Mouse (Mus musculus) embryonic facial prominence, embryonic 10.5 days (tissue): Measurements from ENCODE around the gene Sema4a. TPM values are rescaled to one million over a fixed set of nuclear protein-coding genes. Genes with fewer than 3 reads are reported as not detected.

Experiments used
- microRNA-seq: library from miRNA; unstranded; fragments of <30 nt; microRNA quantifications from one replicate; pipeline ENCODE4, GENCODE M21; 2017
- polyA plus RNA-seq: library from polyadenylated mRNA; unstranded; fragments of >200 nt; fragmentation: Nextera tagmentation; extraction: Ambion mirVana; gene quantifications from 2 replicates; pipeline ENCODE4 v1.2.1, GENCODE M21; 2016

Sema4a gene
- polyA plus RNA-seq, 1 experiment from 2014 or later: 7.1 TPM

Small RNAs within 50 kb of the gene (microRNA-seq; reads per million reads assigned to microRNA genes)
- gene Mir7011: not detected

Other genes with a start within 250 kb of the Sema4a start
- gene Rhbg, start 206.5 kb downstream of the Sema4a start, polyA plus RNA-seq: 0.17 TPM in 1 of 2 replicates, not detected in the other
- not detected in 2 replicates for gene Gm38392, start 174.0 kb downstream of the Sema4a start, polyA plus RNA-seq
- gene Tsacc, start 164.2 kb downstream of the Sema4a start, polyA plus RNA-seq: 12.6 and 14.7 TPM in 2 replicates
- gene Cct3, start 164.1 kb downstream of the Sema4a start, polyA plus RNA-seq: 862 and 910 TPM in 2 replicates
- 142 and 153 TPM in 2 replicates for gene Glmp, start 136.2 kb downstream of the Sema4a start, polyA plus RNA-seq
- 2.4 and 4.8 TPM in 2 replicates for gene Tmem79, start 125.0 kb downstream of the Sema4a start, polyA plus RNA-seq
- 84.8 and 86.3 TPM in 2 replicates for gene Smg5, start 124.9 kb downstream of the Sema4a start, polyA plus RNA-seq
- gene Paqr6, start 96.6 kb downstream of the Sema4a start, polyA plus RNA-seq: 0.43 and 1.2 TPM in 2 replicates
- 0.10 and 0.35 TPM in 2 replicates for gene Bglap3, start 88.4 kb downstream of the Sema4a start, polyA plus RNA-seq
- gene Bglap2, start 82.5 kb downstream of the Sema4a start, polyA plus RNA-seq: not detected in 2 replicates
- not detected in 2 replicates for gene Bglap, start 76.7 kb downstream of the Sema4a start, polyA plus RNA-seq
- 184 and 194 TPM in 2 replicates for gene Pmf1, start 50.9 kb downstream of the Sema4a start, polyA plus RNA-seq
- 17.5 and 17.6 TPM in 2 replicates for gene Slc25a44, start 36.0 kb downstream of the Sema4a start, polyA plus RNA-seq
- gene Lmna, start 48.8 kb upstream of the Sema4a start, polyA plus RNA-seq: 15.2 and 17.9 TPM in 2 replicates
- gene Mex3a, start 71.2 kb upstream of the Sema4a start, polyA plus RNA-seq: 33.6 and 37.4 TPM in 2 replicates
- 4.9 and 5.8 TPM in 2 replicates for gene Rab25, start 87.1 kb upstream of the Sema4a start, polyA plus RNA-seq
- 158 and 161 TPM in 2 replicates for gene Lamtor2, start 91.9 kb upstream of the Sema4a start, polyA plus RNA-seq
- 68.6 and 77.9 TPM in 2 replicates for gene Ubqln4, start 92.6 kb upstream of the Sema4a start, polyA plus RNA-seq
- 229 and 231 TPM in 2 replicates for gene Ssr2, start 114.7 kb upstream of the Sema4a start, polyA plus RNA-seq
- 110 and 116 TPM in 2 replicates for gene Arhgef2, start 144.8 kb upstream of the Sema4a start, polyA plus RNA-seq
- gene Rxfp4, start 192.0 kb upstream of the Sema4a start, polyA plus RNA-seq: not detected in 2 replicates
- 98.6 and 105 TPM in 2 replicates for gene Khdc4, start 224.6 kb upstream of the Sema4a start, polyA plus RNA-seq